Mouse (Mus musculus): ENCODE results near the gene Gm2974.
"Not testable (repeated sequence)": the region's sequence is repeated elsewhere in the genome, so short reads cannot be mapped to it uniquely, and the experiment has no call there.

- not testable (repeated sequence) for TF ChIP-seq CTCF (conservative IDR thresholded peaks at IDR 0.05; ENCODE audit: insufficient read depth, insufficient read length, low read depth, low read length); POLR2A (IDR thresholded peaks at IDR 0.05; ENCODE audit: low read depth, low read length)
These were observed 346 bp upstream of the Gm2974 start for GRCm38 (mm10) chr14:4182030-4182429.

Data from kidney, adult 2 months (tissue).